Mouse (Mus musculus) heart, embryonic 11.5 days (tissue): ENCODE results near the gene Tgm6. TPM values are rescaled to one million over a fixed set of nuclear protein-coding genes. Genes with fewer than 3 reads are reported as not detected.

Experiments used
- ATAC-seq: fragments of 200-750 bp; cut with Nextera tagmentation; replicated peaks from 2 replicates; pipeline ENCODE4 v1.8.0; 2017; ENCODE audit warnings: moderate library complexity; ENCODE audit not compliant: insufficient number of reproducible peaks, low FRiP score, low TSS enrichment
- H3K27ac ChIP-seq: fragments of 300-500 bp; sonication (generic); 2 replicates; pipeline ENCODE4 v1.5.1; 2014; ENCODE audit warnings: mild to moderate bottlenecking, low read depth, low read length
- H3K27me3 ChIP-seq: fragments of 300-500 bp; sonication (generic); 2 replicates; pipeline ENCODE4 v1.6.1; 2014; ENCODE audit warnings: mild to moderate bottlenecking, low read length, mixed read lengths; ENCODE audit not compliant: control insufficient read depth, insufficient read depth
- H3K36me3 ChIP-seq: fragments of 300-500 bp; sonication (generic); 2 replicates; pipeline ENCODE4 v1.6.1; 2014; ENCODE audit warnings: mild to moderate bottlenecking, low read length, moderate library complexity, mixed read lengths; ENCODE audit not compliant: control insufficient read depth, insufficient read depth
- H3K4me1 ChIP-seq: fragments of 300-500 bp; sonication (generic); 2 replicates; pipeline ENCODE4 v1.6.1; 2014; ENCODE audit warnings: low read length; ENCODE audit not compliant: control insufficient read depth, insufficient read depth
- H3K4me2 ChIP-seq: fragments of 300-500 bp; sonication (generic); 2 replicates; pipeline ENCODE4 v1.6.1; 2014; ENCODE audit warnings: mild to moderate bottlenecking, moderate library complexity
- H3K4me3 ChIP-seq: fragments of 300-500 bp; sonication (generic); 2 replicates; pipeline ENCODE4 v1.5.1; 2014; ENCODE audit warnings: low read depth, low read length
- H3K9ac ChIP-seq: fragments of 300-500 bp; sonication (generic); 2 replicates; pipeline ENCODE4 v1.6.1; 2014; ENCODE audit warnings: mild to moderate bottlenecking, low read depth, low read length, moderate library complexity
- H3K9me3 ChIP-seq: fragments of 300-500 bp; sonication (generic); replicated peaks from 2 replicates; pipeline ENCODE4 v1.6.1; 2016; ENCODE audit warnings: low read length; ENCODE audit not compliant: control insufficient read depth
- WGBS: fragments of 180-500 bp; shearing (Covaris S2); extraction: QIAGEN DNeasy Blood & Tissue Kit; methylation state at CpG from one replicate; pipeline ENCODE4 v1.1.7; 2014; ENCODE audit not compliant: insufficient replicate concordance; 5-methylcytosine and 5-hydroxymethylcytosine counted together
- polyA plus RNA-seq: library from polyadenylated mRNA; unstranded; fragments of >200 nt; fragmentation: Nextera tagmentation; extraction: Ambion mirVana; gene quantifications from 2 replicates; pipeline ENCODE4 v1.2.1, GENCODE M21; 2014

Gene Tgm6
- polyA plus RNA-seq, 1 experiment from 2014 or later, result not detected

GRCm38 (mm10) chr2:130143011-130143410, 30.8 kb downstream of the Tgm6 start:
- H3K4me2 ChIP-seq, result no peak overlapping the region

GRCm38 (mm10) chr2:130144703-130145324, 32.6 kb downstream of the Tgm6 start:
- ATAC-seq, result no peak
- H3K36me3 ChIP-seq, result no peaks in the 10 kb centered on the region
- no peaks in the 10 kb centered on the region for H3K27me3 ChIP-seq
- no peak overlapping the region for H3K27ac ChIP-seq
- WGBS, result 67% methylated on average over 23 of the region's 23 CpGs
- no peak overlapping the region for H3K4me2 ChIP-seq
- no peaks in the 10 kb centered on the region for H3K4me1 ChIP-seq
- H3K9me3 ChIP-seq, result no peaks in the 10 kb centered on the region
- H3K9ac ChIP-seq, result no peak overlapping the region
- no peak overlapping the region for H3K4me3 ChIP-seq

More at GRCm38 (mm10) chr2:130143011-130143410, 30.8 kb downstream of the Tgm6 start:
- no peak overlapping the region for H3K27ac ChIP-seq
- no peaks in the 10 kb centered on the region for H3K9me3 ChIP-seq
- H3K4me3 ChIP-seq, result no peak overlapping the region
- no peak for ATAC-seq
- H3K9ac ChIP-seq, result no peak overlapping the region
- WGBS, result 89% methylated on average over 8 of the region's 8 CpGs
- H3K36me3 ChIP-seq, result no peaks in the 10 kb centered on the region
- no peaks in the 10 kb centered on the region for H3K27me3 ChIP-seq
- H3K4me1 ChIP-seq, result no peaks in the 10 kb centered on the region

- Histone ChIP-seq H3K36me3 (no peaks in the 10 kb centered on the region), H3K4me2 (no peak overlapping the region), H3K9me3 (no peaks in the 10 kb centered on the region), H3K27ac (no peak overlapping the region), H3K9ac (no peak overlapping the region), H3K4me1 (no peaks in the 10 kb centered on the region), H3K27me3 (no peaks in the 10 kb centered on the region), H3K4me3 (no peak overlapping the region)
- 71% methylated on average over 5 of the region's 5 CpGs for WGBS
- ATAC-seq, result no peak
Observed at GRCm38 (mm10) chr2:130146089-130146668, 34.0 kb downstream of the Tgm6 start.

- Histone ChIP-seq H3K27me3 (no peaks in the 10 kb centered on the region), H3K4me1 (no peaks in the 10 kb centered on the region), H3K9me3 (no peaks in the 10 kb centered on the region), H3K9ac (no peak overlapping the region), H3K4me3 (no peak overlapping the region), H3K4me2 (no peak overlapping the region), H3K36me3 (no peaks in the 10 kb centered on the region), H3K27ac (no peak overlapping the region)
- no peak for ATAC-seq
- WGBS, result 75% methylated on average over 3 of the region's 3 CpGs
Observed at GRCm38 (mm10) chr2:130155171-130155570, 43.0 kb downstream of the Tgm6 start.

GRCm38 (mm10) chr2:130155851-130156250, 43.6 kb downstream of the Tgm6 start:
- Histone ChIP-seq H3K27ac (no peak overlapping the region), H3K36me3 (no peaks in the 10 kb centered on the region), H3K9ac (no peak overlapping the region), H3K4me2 (no peak overlapping the region), H3K27me3 (no peaks in the 10 kb centered on the region), H3K4me3 (no peak overlapping the region), H3K9me3 (no peaks in the 10 kb centered on the region), H3K4me1 (no peaks in the 10 kb centered on the region)
- ATAC-seq, result no peak

- Histone ChIP-seq H3K4me2 (no peak overlapping the region), H3K27me3 (no peaks in the 10 kb centered on the region), H3K27ac (no peak overlapping the region), H3K36me3 (no peaks in the 10 kb centered on the region), H3K4me1 (no peaks in the 10 kb centered on the region), H3K9ac (no peak overlapping the region), H3K9me3 (no peaks in the 10 kb centered on the region), H3K4me3 (no peak overlapping the region)
- ATAC-seq, result no peak
- WGBS, result 63% methylated on average over 14 of the region's 14 CpGs
Observed at GRCm38 (mm10) chr2:130157231-130158087, 45.2 kb downstream of the Tgm6 start.

GRCm38 (mm10) chr2:130158088-130158437, 45.8 kb downstream of the Tgm6 start:
- Histone ChIP-seq H3K36me3 (no peaks in the 10 kb centered on the region), H3K4me2 (no peak overlapping the region), H3K27me3 (no peaks in the 10 kb centered on the region), H3K9ac (no peak overlapping the region), H3K4me1 (no peaks in the 10 kb centered on the region), H3K4me3 (no peak overlapping the region), H3K9me3 (no peaks in the 10 kb centered on the region), H3K27ac (no peak overlapping the region)
- 56% methylated on average over 4 of the region's 4 CpGs for WGBS
- no peak for ATAC-seq

- no peak for ATAC-seq
- Histone ChIP-seq H3K9me3 (no peaks in the 10 kb centered on the region), H3K27ac (no peak overlapping the region), H3K27me3 (no peaks in the 10 kb centered on the region), H3K4me3 (no peak overlapping the region), H3K4me1 (no peaks in the 10 kb centered on the region), H3K9ac (no peak overlapping the region), H3K36me3 (peaks cover 2% of the 10 kb centered on the region; the same call in 1 of the 2 replicates), H3K4me2 (no peak overlapping the region)
- 73% methylated on average over 5 of the region's 5 CpGs for WGBS
Observed at GRCm38 (mm10) chr2:130162701-130163100, 50.5 kb downstream of the Tgm6 start.
